Mouse (Mus musculus) small intestine, adult 2 months (tissue): ENCODE measurements at regions not wholly inside any gene's neighbourhood (a gene's known extent, or its start where the extent isn't known, plus 50 kb on each side); places are given as distances from the start of the nearest gene placed in this dataset.

Experiments
- CTCF ChIP-seq: fragments of 200-500 bp; IDR thresholded peaks from 2 replicates; pipeline ENCODE4 v1.5.1; 2012; ENCODE audit warnings: low read depth, mild to moderate bottlenecking, control low read depth, inconsistent platforms, low read length, moderate library complexity, mixed read lengths; ENCODE audit not compliant: insufficient replicate concordance, insufficient read length; ENCODE audit errors: extremely low read depth
- POLR2A ChIP-seq: fragments of 200-500 bp; IDR thresholded peaks from 2 replicates; pipeline ENCODE4 v1.6.1; 2012; ENCODE audit warnings: low read depth, mild to moderate bottlenecking, control low read depth, inconsistent platforms, low read length, moderate library complexity

GRCm38 (mm10) chr11:111996395-111996794, 785.6 kb upstream of the Sox9 start:
- TF ChIP-seq POLR2A, result no peak
- no peak for TF ChIP-seq CTCF
